In genomic region chr15:84108899-84109298, GRCm38 (mm10) we compare ENCODE assay signal across 12 mouse cellular contexts. TPM values are rescaled to one million over a fixed set of nuclear protein-coding genes. Genes with fewer than 3 reads are reported as not detected.
DNase-seq lines count a peak whose midpoint lies in the region.
"Had no signal": no experiment of that assay in that cellular context is flagged by ENCODE, and none has a peak within 500 bp of the region (broad histone marks: within the 10 kb centered on the region; RNA-seq: fewer than 3 reads in every experiment).

No protein-coding gene starts in this region.

- DNase-seq in heart, postnatal 4 days = peak; percentile 58
- no peak for DNase-seq in heart, adult 9 months (ENCODE audit: low spot score in 2 of 2)
- peak; percentile 69 for DNase-seq in testis, postnatal 10 days (ENCODE audit: low spot score)
- no peak for DNase-seq in testis, postnatal 14 days (ENCODE audit: low spot score)
- DNase-seq in embryo, embryonic 9.5 days (ENCODE audit: extremely low spot score) = peak; percentile 47
- DNase-seq in retina, postnatal 1 day = peak; percentile 41
- DNase-seq in urinary bladder, postnatal 14 days (ENCODE audit: low spot score) = no peak
- no peak for DNase-seq in frontal cortex, postnatal 14 days (ENCODE audit: low spot score in 2 of 2)
- DNase-seq: forebrain, postnatal 0 days had no signal

RNA-seq across cellular contexts. Expression of gene Sult4a1, which starts 3.3 kb away (rescaled TPM):
- total RNA-seq in heart, postnatal 4 days (2021) = under 1 TPM; 0.19 to 0.38 TPM
- total RNA-seq: G1E had no signal

RNA-seq across cellular contexts. Expression of gene Pnpla5, which starts 14.1 kb away (rescaled TPM):
- total RNA-seq in heart, postnatal 4 days (2021) = not detected
- total RNA-seq: forebrain, postnatal 0 days; G1E; heart, postnatal 36 days; monocyte, adult 5-6 weeks had no signal

RNA-seq across cellular contexts. Expression of gene Efcab6, which starts 43.7 kb away (rescaled TPM):
- total RNA-seq in heart, postnatal 4 days (2021) = not detected
- total RNA-seq: G1E; heart, postnatal 36 days had no signal

RNA-seq across cellular contexts. Expression of gene Pnpla3, which starts 58.7 kb away (rescaled TPM):
- 1 to 10 TPM in 1 of 2 experiments, under 1 TPM in 1; 0.21 to 1.1 TPM for total RNA-seq in heart, postnatal 4 days (2021)
- total RNA-seq: G1E; monocyte, adult 5-6 weeks had no signal

Comparison
In these comparisons a context has a peak if more than half of its experiments do, and no peak if none do; other contexts are left out.
1. DNase-seq: peak in heart, postnatal 4 days (single experiment), testis, postnatal 10 days (single experiment), embryo, embryonic 9.5 days (single experiment) and retina, postnatal 1 day (single experiment); none in heart, adult 9 months (0 of 2), testis, postnatal 14 days (single experiment), urinary bladder, postnatal 14 days (single experiment) and frontal cortex, postnatal 14 days (0 of 2).